Mouse (Mus musculus) kidney, postnatal 25 days (tissue): ENCODE data around the gene Ern1.
"Not testable (repeated sequence)": the region's sequence is repeated elsewhere in the genome, so short reads cannot be mapped to it uniquely, and the experiment has no call there.

ENCODE experiments used
- DNase-seq, 2 experiments: peaks; one replicate each; pipeline ENCODE4 v3.0.0; 2021; ENCODE audit warnings: mixed read lengths in 2 of 2

The Ern1 gene

GRCm38 (mm10) chr11:106480530-106480885 lies 7.1 kb downstream of the Ern1 start:
- no peak for DNase-seq

GRCm38 (mm10) chr11:106479619-106480529 lies 7.8 kb downstream of the Ern1 start:
- no peak for DNase-seq

- DNase-seq = no peak
These were observed 8.9 kb downstream of the Ern1 start for GRCm38 (mm10) chr11:106478745-106479144.

GRCm38 (mm10) chr11:106477505-106478160 lies 10.0 kb downstream of the Ern1 start:
- no peak for DNase-seq

- no peak for DNase-seq
These were observed 12.3 kb downstream of the Ern1 start for GRCm38 (mm10) chr11:106475309-106475708.

- no peak for DNase-seq
These were observed 16.0 kb downstream of the Ern1 start for GRCm38 (mm10) chr11:106471629-106472028.

GRCm38 (mm10) chr11:106468509-106468908 lies 19.1 kb downstream of the Ern1 start:
- no peak for DNase-seq

GRCm38 (mm10) chr11:106465932-106466331 lies 21.7 kb downstream of the Ern1 start:
- no peak for DNase-seq

- DNase-seq = no peak
These were observed 22.1 kb downstream of the Ern1 start for GRCm38 (mm10) chr11:106465545-106465903.

GRCm38 (mm10) chr11:106464681-106465544 lies 22.7 kb downstream of the Ern1 start:
- DNase-seq = no peak

GRCm38 (mm10) chr11:106463845-106464244 lies 23.8 kb downstream of the Ern1 start:
- no peak for DNase-seq

- no peak for DNase-seq
These were observed 25.3 kb downstream of the Ern1 start for GRCm38 (mm10) chr11:106462309-106462708.

GRCm38 (mm10) chr11:106461145-106461932 lies 26.3 kb downstream of the Ern1 start:
- no peak for DNase-seq

- DNase-seq = no peak
These were observed 27.0 kb downstream of the Ern1 start for GRCm38 (mm10) chr11:106460671-106461070.

- no peak for DNase-seq
These were observed 29.1 kb downstream of the Ern1 start for GRCm38 (mm10) chr11:106458540-106458939.

- DNase-seq = no peak
These were observed 44.0 kb downstream of the Ern1 start for GRCm38 (mm10) chr11:106443646-106444045.

- DNase-seq = not testable (repeated sequence)
These were observed 45.1 kb downstream of the Ern1 start for GRCm38 (mm10) chr11:106442564-106442963.

- DNase-seq = no peak
These were observed 47.3 kb downstream of the Ern1 start for GRCm38 (mm10) chr11:106440318-106440717.

- no peak for DNase-seq
These were observed 48.3 kb downstream of the Ern1 start for GRCm38 (mm10) chr11:106439355-106439754.

GRCm38 (mm10) chr11:106438524-106439177 lies 49.0 kb downstream of the Ern1 start:
- no peak for DNase-seq

GRCm38 (mm10) chr11:106437543-106437942 lies 50.1 kb downstream of the Ern1 start:
- no peak for DNase-seq

- no peak for DNase-seq
These were observed 50.6 kb downstream of the Ern1 start for GRCm38 (mm10) chr11:106437039-106437438.
